Mouse (Mus musculus) 3T3-L1 (cell line): ENCODE results near the gene Fgf11.

ENCODE experiments used
- DNase-seq: peaks from one replicate; pipeline ENCODE4 v3.0.0-alpha.2; 2015; ENCODE audit warnings: low read depth, low spot score

Fgf11 gene

GRCm38 (mm10) chr11:69757303-69758089 is 44.2 kb downstream of the Fgf11 start:
- DNase-seq = peak; percentile 26

GRCm38 (mm10) chr11:69754701-69755100 is 47.0 kb downstream of the Fgf11 start:
- peak; percentile 81 for DNase-seq

DNA sequence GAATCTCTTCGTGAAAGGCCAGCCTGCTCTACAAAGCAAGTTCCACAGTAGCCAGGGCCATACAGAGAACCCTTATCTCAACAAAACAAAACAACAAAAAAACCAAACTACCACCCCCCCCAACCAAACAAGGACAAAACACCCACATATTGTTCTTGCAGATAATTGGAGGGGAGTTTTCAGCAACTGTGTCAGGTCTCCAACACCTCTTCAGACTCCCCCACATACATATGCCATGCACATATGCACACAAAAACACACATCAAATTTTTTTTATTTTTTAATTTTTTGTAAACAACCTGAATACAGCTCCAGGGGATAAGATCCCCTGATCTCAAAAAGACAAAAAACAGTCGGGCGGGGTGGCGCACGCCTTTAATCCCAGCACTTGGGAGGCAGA is 47.4 kb downstream of the Fgf11 start:
- no peak for DNase-seq

DNA sequence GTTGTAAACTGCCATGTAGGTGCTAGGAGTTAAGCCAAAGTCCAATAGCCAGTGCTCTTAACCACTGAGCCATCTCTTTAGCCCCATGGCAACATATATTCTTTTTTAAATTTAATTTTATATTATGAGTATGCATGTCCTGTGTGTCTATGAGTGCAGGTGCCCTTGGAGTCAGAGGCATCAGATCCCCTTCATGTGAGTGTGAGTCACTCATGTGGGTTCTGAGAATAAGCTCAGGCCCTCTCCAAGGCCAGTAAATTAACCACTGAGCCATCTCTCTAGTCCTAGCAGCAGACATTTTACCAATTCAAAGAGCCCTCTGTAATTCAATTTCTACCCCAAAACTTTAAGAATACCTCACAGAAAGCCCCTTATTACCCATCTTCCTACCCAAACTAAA is 49.0 kb downstream of the Fgf11 start:
- peak; percentile 50 for DNase-seq

DNA sequence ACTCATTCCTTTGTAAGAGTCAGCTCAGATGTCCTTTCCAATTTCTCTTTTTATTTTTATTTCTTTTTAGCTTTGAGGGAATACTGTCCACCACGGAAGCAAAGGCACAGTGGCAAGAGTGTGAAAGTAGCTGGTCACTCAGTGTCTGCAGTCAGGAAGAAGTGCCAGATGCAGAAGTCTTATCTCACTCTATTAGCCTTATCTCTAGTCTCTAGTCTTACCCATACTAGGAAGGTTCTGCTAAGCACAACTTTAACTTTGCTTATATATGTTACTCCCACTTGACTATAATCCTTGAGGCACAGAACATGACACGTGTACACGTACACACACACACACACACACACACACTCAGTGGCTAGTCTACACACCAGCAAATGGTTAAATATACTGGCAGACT is 50.0 kb downstream of the Fgf11 start:
- no peak for DNase-seq
